Mouse (Mus musculus) heart, adult 11 months (tissue): ENCODE results near the gene E130308A19Rik.

ENCODE experiments used
- DNase-seq: peaks from one replicate; pipeline ENCODE4 v3.0.0; 2022

The E130308A19Rik gene

GRCm38 (mm10) chr4:59731544-59731943, 105.5 kb downstream of the E130308A19Rik start:
- DNase-seq: peak; percentile 44

GRCm38 (mm10) chr4:59739321-59739720, 113.3 kb downstream of the E130308A19Rik start:
- DNase-seq: peak; percentile 79

GRCm38 (mm10) chr4:59739882-59740281, 113.9 kb downstream of the E130308A19Rik start:
- DNase-seq: peak; percentile 14

- peak; percentile 97 for DNase-seq
Observed at GRCm38 (mm10) chr4:59753491-59754140, 127.6 kb downstream of the E130308A19Rik start.

- DNase-seq: peak; percentile 96
Observed at GRCm38 (mm10) chr4:59756332-59757082, 130.5 kb downstream of the E130308A19Rik start.

GRCm38 (mm10) chr4:59757452-59758435, 131.7 kb downstream of the E130308A19Rik start:
- DNase-seq: peak; percentile 74

- DNase-seq: peak; percentile 61
Observed at GRCm38 (mm10) chr4:59760016-59760415, 134.0 kb downstream of the E130308A19Rik start.

GRCm38 (mm10) chr4:59760636-59761364, 134.8 kb downstream of the E130308A19Rik start:
- peak; percentile 93 for DNase-seq

GRCm38 (mm10) chr4:59761365-59761729, 135.3 kb downstream of the E130308A19Rik start:
- DNase-seq: peak; percentile 95

- DNase-seq: peak; percentile 84
Observed at GRCm38 (mm10) chr4:59764950-59765349, 138.9 kb downstream of the E130308A19Rik start.

GRCm38 (mm10) chr4:59765385-59766005, 139.5 kb downstream of the E130308A19Rik start:
- DNase-seq: peak; percentile 88

GRCm38 (mm10) chr4:59767717-59768116, 141.7 kb downstream of the E130308A19Rik start:
- peak; percentile 61 for DNase-seq

- peak; percentile 62 for DNase-seq
Observed at GRCm38 (mm10) chr4:59772171-59772879, 146.3 kb downstream of the E130308A19Rik start.

GRCm38 (mm10) chr4:59777828-59778227, 151.8 kb downstream of the E130308A19Rik start:
- peak; percentile 83 for DNase-seq

GRCm38 (mm10) chr4:59780568-59780967, 154.6 kb downstream of the E130308A19Rik start:
- peak; percentile 59 for DNase-seq

GRCm38 (mm10) chr4:59782853-59783684, 157.1 kb downstream of the E130308A19Rik start:
- peak; percentile 92 for DNase-seq

- peak; percentile 100 for DNase-seq
Observed at GRCm38 (mm10) chr4:59783685-59784279, 157.8 kb downstream of the E130308A19Rik start.

- DNase-seq: peak; percentile 31
Observed at GRCm38 (mm10) chr4:59785412-59785811, 159.4 kb downstream of the E130308A19Rik start.

GRCm38 (mm10) chr4:59786661-59787060, 160.7 kb downstream of the E130308A19Rik start:
- peak; percentile 86 for DNase-seq

GRCm38 (mm10) chr4:59787126-59787525, 161.1 kb downstream of the E130308A19Rik start:
- DNase-seq: peak; percentile 81
